Mouse (Mus musculus) urinary bladder, postnatal 36 days (tissue): ENCODE results near the gene Klhl26.

ENCODE experiments used
- DNase-seq, 2 experiments: peaks; one replicate each; pipeline ENCODE4 v3.0.0; 2022; ENCODE audit warnings: low spot score in 2 of 2, mixed read lengths in 1 of 2

Gene Klhl26

DNA sequence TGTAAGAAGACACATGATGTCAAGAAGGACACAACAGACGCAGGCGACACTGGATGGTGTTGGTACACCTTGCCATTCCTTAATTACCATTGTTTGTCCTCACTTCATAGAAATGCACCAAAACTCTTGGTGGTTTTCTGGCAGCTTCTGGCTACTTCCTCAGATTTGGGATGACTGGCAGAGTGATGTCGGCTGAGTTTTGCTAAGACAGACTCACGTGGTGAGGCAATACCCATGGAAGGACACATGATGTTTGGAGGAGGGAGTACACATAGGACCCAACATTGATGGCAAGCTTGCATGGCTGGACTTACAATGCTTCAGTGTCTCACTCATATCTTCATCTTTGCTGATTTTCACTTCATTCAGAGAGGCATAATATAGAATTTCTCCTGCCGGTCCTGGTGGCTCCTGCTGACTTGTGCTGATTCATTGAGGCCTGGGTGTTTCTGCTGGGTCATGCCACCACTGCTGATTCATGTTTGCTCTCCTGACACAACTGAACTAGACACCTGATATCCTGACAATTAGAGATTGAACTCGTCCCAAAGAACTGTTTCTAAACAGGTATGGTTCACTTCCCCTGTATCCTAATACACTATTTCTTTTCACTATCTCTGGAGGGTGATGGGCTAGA lies 62.3 kb downstream of the Klhl26 start:
- DNase-seq, result no peak

GRCm38 (mm10) chr8:70410281-70410680 lies 66.5 kb downstream of the Klhl26 start:
- no peak for DNase-seq

DNA sequence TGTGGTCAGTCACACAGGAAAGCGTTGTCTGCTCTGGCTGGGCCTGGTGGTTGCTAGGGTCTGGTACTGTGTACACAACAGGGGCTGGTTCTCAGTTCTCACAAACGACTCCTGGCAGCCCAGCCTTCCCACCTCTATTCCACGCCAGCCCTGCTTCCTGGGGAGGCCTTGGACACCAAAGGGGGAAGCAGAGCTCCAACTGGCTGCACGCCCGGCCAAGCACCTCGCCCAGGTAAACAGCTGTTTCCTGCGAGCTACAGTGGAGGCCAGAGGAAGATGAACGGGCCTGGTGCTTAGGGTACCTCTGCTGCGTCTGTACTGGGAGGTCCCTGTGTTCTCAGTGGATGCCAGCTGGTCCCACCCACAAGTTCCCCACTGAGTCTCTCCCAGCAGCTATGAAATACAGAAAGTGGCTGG lies 67.3 kb downstream of the Klhl26 start:
- peak; percentile 7 to 28 for DNase-seq

GRCm38 (mm10) chr8:70409019-70409418 lies 67.7 kb downstream of the Klhl26 start:
- no peak for DNase-seq

DNA sequence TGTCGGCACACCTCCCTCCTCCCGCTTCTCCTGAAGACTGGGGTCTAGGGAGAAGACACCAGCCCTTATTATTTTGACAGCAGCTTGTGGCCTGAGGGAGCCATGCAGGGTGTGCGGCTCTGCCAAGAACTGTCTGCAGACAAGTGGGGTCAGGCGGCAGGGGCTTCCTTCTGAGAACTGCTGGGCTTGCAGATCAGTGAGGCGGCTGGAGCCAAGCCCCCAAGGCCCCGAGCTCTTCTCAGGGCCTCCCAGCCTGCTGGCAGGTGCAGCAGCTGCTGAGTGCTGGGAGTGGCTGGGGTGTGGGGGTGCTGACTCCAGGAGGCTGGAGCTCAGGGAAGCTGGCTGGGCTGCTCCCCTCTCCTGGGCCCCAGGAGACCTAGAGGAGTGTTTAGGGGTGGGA lies 68.5 kb downstream of the Klhl26 start:
- DNase-seq, result no peak

- DNase-seq, result no peak
These were observed 70.2 kb downstream of the Klhl26 start for GRCm38 (mm10) chr8:70406427-70407069.

DNA sequence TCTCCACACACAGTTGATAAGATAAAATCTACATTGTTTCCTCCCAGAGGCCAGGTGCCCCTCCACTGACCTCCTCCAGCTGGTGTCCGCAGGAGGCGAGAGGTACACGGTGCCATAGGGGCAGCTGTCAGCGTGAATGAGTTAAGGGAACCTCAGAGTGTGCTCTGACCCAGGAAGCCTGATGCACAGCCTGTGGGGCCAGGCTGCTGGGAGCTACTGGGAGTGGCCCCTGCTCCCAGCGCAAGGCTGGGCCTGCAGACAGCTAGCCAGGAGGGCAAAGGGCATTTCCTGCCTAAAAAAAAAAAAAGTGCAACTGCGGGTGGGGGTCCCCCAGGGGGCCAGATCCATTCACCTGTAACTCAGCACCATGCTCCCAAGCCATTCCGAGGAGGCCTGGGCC lies 71.6 kb downstream of the Klhl26 start:
- no peak for DNase-seq

GRCm38 (mm10) chr8:70404212-70404611 lies 72.6 kb downstream of the Klhl26 start:
- no peak for DNase-seq
